Mouse (Mus musculus) midbrain, postnatal 0 days (tissue): ENCODE data around the gene Kdsr. TPM values are rescaled to one million over a fixed set of nuclear protein-coding genes. Genes with fewer than 3 reads are reported as not detected.

ENCODE experiments used
- ATAC-seq: fragments of 200-750 bp; cut with Nextera tagmentation; 2 replicates; pipeline ENCODE4 v1.8.0; 2017; ENCODE audit warnings: moderate number of reproducible peaks, mild to moderate bottlenecking, moderate TSS enrichment, moderate library complexity; ENCODE audit not compliant: low FRiP score
- DNase-seq: peaks from one replicate; pipeline ENCODE4 v3.0.0-alpha.2; 2015; ENCODE audit warnings: low spot score
- H3K27ac ChIP-seq: fragments of 300-500 bp; sonication (generic); 2 replicates; pipeline ENCODE4 v1.5.1; 2014; ENCODE audit warnings: low read depth, mild to moderate bottlenecking, low read length, mixed read lengths
- H3K27me3 ChIP-seq: fragments of 300-500 bp; sonication (generic); 2 replicates; pipeline ENCODE4 v1.6.1; 2014; ENCODE audit warnings: low read length, control low read depth, mixed read lengths; ENCODE audit not compliant: insufficient read depth
- H3K36me3 ChIP-seq: fragments of 300-500 bp; sonication (generic); 2 replicates; pipeline ENCODE4 v1.6.1; 2014; ENCODE audit warnings: low read length, control low read depth, mixed read lengths; ENCODE audit not compliant: insufficient read depth
- H3K4me1 ChIP-seq: fragments of 300-500 bp; sonication (generic); 2 replicates; pipeline ENCODE4 v1.6.1; 2014; ENCODE audit warnings: mild to moderate bottlenecking, control low read depth, antibody characterized with exemption, low read length, mixed read lengths; ENCODE audit not compliant: insufficient read depth
- H3K4me2 ChIP-seq: fragments of 300-500 bp; sonication (generic); 2 replicates; pipeline ENCODE4 v1.6.1; 2014; ENCODE audit warnings: low read depth, mild to moderate bottlenecking, low read length, mixed read lengths; ENCODE audit not compliant: poor library complexity, severe bottlenecking
- H3K4me3 ChIP-seq: fragments of 300-500 bp; sonication (generic); 2 replicates; pipeline ENCODE4 v1.5.1; 2014; ENCODE audit warnings: low read depth, mild to moderate bottlenecking, low read length, moderate library complexity
- H3K9ac ChIP-seq: fragments of 300-500 bp; sonication (generic); replicated peaks from 2 replicates; pipeline ENCODE4 v1.6.1; 2014; ENCODE audit warnings: mild to moderate bottlenecking, low read length, moderate library complexity, mixed read lengths; ENCODE audit not compliant: poor library complexity, severe bottlenecking
- H3K9me3 ChIP-seq: fragments of 300-500 bp; sonication (generic); 2 replicates; pipeline ENCODE4 v1.6.1; 2016; ENCODE audit warnings: low read length, control low read depth
- CTCF ChIP-seq: IDR thresholded peaks from 2 replicates; pipeline ENCODE4 v1.5.1; 2016; ENCODE audit warnings: antibody characterized with exemption, mild to moderate bottlenecking
- WGBS: fragments of 180-500 bp; shearing (Covaris S2); extraction: QIAGEN DNeasy Blood & Tissue Kit; methylation state at CpG from one replicate; pipeline ENCODE4 v1.1.7; 2014; 5-methylcytosine and 5-hydroxymethylcytosine counted together
- polyA plus RNA-seq: library from polyadenylated mRNA; unstranded; fragments of >200 nt; fragmentation: Nextera tagmentation; extraction: Ambion mirVana; gene quantifications from 2 replicates; pipeline ENCODE4 v1.2.1, GENCODE M21; 2015
- total RNA-seq: library from RNA; depleted of rRNA; stranded (reverse); fragments of >200 nt; gene quantifications from 2 replicates; pipeline ENCODE4 v1.2.3, GENCODE M21; 2014

The Kdsr gene
- total and polyA plus RNA-seq, 2 experiments from 2014 or later = 10.6 to 17.1 TPM

DNA sequence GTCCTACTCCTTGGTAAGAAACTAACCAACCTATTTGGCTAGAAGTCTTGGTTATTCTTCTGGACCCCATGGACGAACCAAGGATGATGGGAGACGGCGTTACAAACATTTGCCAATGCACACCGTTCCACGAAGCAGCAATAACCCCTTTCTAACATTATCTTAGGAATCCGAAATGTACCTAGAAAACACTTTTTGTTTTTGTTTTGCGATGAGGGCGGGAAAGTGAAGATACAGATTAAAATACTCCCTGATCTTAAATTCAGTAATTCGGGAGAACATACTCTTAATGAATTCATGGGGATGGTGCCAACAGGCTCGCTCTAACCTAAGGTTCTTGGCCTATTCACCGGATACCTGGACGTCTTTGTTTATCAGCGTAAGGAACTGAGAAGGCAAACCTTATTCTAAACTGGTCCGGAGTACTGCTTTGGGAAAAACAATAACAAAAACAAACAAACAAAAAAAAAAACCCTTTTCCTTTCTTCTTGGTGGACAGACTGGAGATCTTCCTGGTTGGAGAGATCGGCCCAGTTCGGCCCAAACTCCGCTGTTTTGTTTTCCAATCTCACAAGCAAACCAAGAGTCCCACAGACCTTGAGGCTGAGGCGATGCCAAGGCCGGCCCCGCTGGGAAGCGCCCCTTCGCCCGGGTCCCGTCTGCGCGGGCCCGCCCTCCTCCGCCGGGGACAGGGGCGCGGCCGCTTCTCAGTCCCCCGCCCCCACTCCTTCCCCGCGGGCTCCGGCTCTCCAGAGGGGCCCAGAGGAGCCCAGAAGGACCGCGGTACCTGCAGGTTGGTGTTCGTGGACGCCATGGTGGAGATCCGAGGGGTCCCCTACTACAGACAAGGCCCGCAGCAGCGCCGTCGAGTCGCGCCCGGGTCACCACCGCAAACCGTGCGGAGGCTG, 36.4 kb upstream of the Kdsr start:
- Histone ChIP-seq H3K9ac (peak overlapping the region; percentile 88), H3K4me3 (peak overlapping the region; percentile 89), H3K4me1 (peaks cover 3% of the 10 kb centered on the region; the same call in 1 of the 2 replicates), H3K9me3 (no peaks in the 10 kb centered on the region), H3K27me3 (no peaks in the 10 kb centered on the region), H3K27ac (peak overlapping the region; percentile 71), H3K36me3 (no peaks in the 10 kb centered on the region), H3K4me2 (peak overlapping the region; percentile 61)
- no peak for TF ChIP-seq CTCF
- DNase-seq (peak; percentile 22), ATAC-seq (peak; percentile 85)
- WGBS = 4% methylated on average over 45 of the region's 51 CpGs

DNA sequence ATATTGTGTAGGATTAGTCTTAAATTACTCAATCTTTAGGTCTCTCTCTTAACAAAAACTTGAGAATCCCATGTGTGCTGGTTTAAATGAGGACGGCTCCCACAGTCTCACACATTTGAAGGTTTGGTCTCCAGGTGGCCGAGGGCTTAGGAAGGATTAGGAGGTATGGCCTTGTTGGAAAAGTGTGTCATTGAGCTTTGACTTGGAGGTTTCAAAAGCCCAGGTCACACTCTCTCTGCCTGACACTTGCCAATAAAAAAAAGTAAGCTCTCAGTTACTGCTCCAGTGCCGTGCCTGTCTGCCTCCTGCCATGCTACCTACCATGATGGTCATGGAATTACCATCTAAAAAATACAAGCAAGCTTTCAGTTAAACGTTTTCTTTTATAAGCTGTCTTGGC, 15.4 kb upstream of the Kdsr start:
- Histone ChIP-seq H3K9me3 (no peaks in the 10 kb centered on the region), H3K27ac (no peak overlapping the region), H3K4me2 (no peak overlapping the region), H3K4me1 (no peaks in the 10 kb centered on the region), H3K36me3 (peaks cover 49% of the 10 kb centered on the region), H3K27me3 (no peaks in the 10 kb centered on the region), H3K4me3 (no peak overlapping the region), H3K9ac (no peak overlapping the region)
- no peak for TF ChIP-seq CTCF
- ATAC-seq (no peak), DNase-seq (no peak)
- 69% methylated on average over 4 of the region's 4 CpGs for WGBS

DNA sequence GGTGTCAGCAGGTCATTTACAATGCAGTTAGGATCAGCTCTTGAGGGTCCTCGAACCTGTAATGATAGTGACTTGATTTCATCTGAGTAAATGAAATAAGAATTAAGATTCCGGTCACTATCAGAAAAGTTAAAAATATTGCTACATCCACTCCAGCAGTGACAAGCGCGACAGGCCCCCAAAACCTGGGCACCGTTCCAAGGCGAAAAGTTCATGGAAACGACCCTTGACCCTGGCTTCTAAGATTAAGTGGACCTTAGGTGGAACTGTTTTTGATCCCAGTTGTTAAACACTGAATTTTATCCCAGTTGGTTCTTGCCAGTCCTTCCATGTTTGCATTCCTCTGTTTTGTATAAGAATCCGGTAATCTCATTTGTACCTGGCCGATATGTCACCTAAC, 14.6 kb upstream of the Kdsr start:
- Histone ChIP-seq H3K4me2 (no peak overlapping the region), H3K9me3 (no peaks in the 10 kb centered on the region), H3K4me1 (no peaks in the 10 kb centered on the region), H3K36me3 (peaks cover 43% of the 10 kb centered on the region), H3K27ac (no peak overlapping the region), H3K4me3 (no peak overlapping the region), H3K9ac (no peak overlapping the region), H3K27me3 (no peaks in the 10 kb centered on the region)
- no peak for TF ChIP-seq CTCF
- ATAC-seq (no peak), DNase-seq (no peak)
- WGBS = 92% methylated on average over 9 of the region's 9 CpGs

DNA sequence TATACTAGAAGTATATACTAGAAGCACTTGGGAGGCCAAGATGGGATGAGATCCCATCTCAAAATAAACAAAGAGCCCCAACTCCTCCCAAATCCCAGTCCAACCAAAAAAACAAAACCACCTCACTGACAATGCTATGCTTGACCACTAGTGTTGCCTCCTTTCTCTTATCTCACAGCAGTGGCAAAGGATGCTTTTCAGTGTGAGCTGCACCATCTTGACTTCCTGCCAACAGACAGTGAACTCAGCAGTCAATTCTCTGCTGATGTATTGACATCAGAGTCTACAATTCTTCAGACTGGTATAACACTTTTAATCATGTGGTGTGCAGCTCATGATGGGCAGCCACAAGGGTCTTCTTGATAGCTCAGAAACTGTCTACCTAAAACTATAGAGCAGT, 9.2 kb upstream of the Kdsr start:
- no peak for TF ChIP-seq CTCF
- peaks cover 31% of the 10 kb centered on the region for H3K36me3 ChIP-seq

DNA sequence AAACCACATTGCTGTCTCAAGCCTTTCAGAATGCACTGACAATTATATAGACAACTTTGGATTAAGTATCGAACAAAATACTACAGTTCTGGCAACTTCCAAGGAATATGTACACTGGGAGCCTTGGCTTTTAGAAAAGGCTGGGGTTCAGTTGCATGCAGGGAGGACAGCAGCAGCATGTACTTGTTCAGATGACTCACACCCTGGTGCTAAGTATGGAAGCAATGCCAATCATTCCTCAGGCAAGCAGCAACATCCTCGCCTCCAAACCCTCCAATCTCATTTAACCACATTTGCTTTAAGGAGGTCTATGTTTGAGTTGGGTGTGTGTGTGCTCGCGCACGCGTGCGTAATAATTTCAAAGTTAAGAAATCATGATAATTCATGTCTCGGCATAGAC, 6.2 kb upstream of the Kdsr start:
- H3K36me3 ChIP-seq = peaks cover 25% of the 10 kb centered on the region
- H3K27me3 ChIP-seq = no peaks in the 10 kb centered on the region
- H3K4me3 ChIP-seq = no peak overlapping the region
- no peak for ATAC-seq
- no peaks in the 10 kb centered on the region for H3K9me3 ChIP-seq
- no peak overlapping the region for H3K27ac ChIP-seq
- no peak overlapping the region for H3K4me2 ChIP-seq
- no peak overlapping the region for H3K9ac ChIP-seq
- no peak for DNase-seq
- WGBS = 96% methylated on average over 8 of the region's 8 CpGs
- no peaks in the 10 kb centered on the region for H3K4me1 ChIP-seq
- no peak for TF ChIP-seq CTCF

More for the DNA sequence above, 9.2 kb upstream of the Kdsr start:
- Histone ChIP-seq H3K27ac (no peak overlapping the region), H3K4me1 (no peaks in the 10 kb centered on the region), H3K4me3 (no peak overlapping the region), H3K27me3 (no peaks in the 10 kb centered on the region), H3K9ac (no peak overlapping the region), H3K4me2 (no peak overlapping the region), H3K9me3 (no peaks in the 10 kb centered on the region)
- DNase-seq = no peak
- no peak for ATAC-seq

DNA sequence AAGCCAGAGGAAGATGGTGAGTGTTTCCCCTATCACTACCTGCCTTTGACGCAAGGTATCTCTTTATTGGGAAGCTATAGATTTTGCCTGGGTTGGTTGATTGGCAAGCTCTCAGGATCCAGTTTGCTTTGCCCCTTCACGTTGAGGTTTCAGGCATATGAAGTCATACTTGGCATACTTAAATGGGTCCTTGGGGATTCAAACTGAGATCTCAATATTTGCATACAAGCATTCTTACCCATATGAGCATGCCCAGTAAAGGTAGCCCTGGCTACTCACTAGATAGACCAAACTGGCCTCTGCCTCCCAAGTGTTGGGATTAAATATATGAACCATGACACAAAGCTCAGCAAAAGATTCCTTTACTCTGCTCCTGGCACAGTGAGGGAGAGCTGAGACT, 5.3 kb upstream of the Kdsr start:
- no peak for DNase-seq
- H3K27me3 ChIP-seq = no peaks in the 10 kb centered on the region
- H3K4me2 ChIP-seq = no peak overlapping the region
- no peaks in the 10 kb centered on the region for H3K9me3 ChIP-seq
- 92% methylated on average over 2 of the region's 2 CpGs for WGBS
- H3K27ac ChIP-seq = no peak overlapping the region
- no peak for ATAC-seq
- H3K36me3 ChIP-seq = peaks cover 18% of the 10 kb centered on the region
- no peaks in the 10 kb centered on the region for H3K4me1 ChIP-seq
- no peak overlapping the region for H3K4me3 ChIP-seq
- TF ChIP-seq CTCF = no peak
- no peak overlapping the region for H3K9ac ChIP-seq
